Mouse (Mus musculus) monocyte, adult 5-6 weeks (primary cell): ENCODE measurements around the gene Mon1a. TPM values are rescaled to one million over a fixed set of nuclear protein-coding genes. Genes with fewer than 3 reads are reported as not detected.
A peak's percentile ranks its signal among the peaks of the same experiment; 100 is the strongest.

Experiments
- ATAC-seq: fragments of 153-309, 156-312 bp; replicated peaks from 2 replicates; pipeline ENCODE4 v1.8.0; 2017; ENCODE audit warnings: mild to moderate bottlenecking; ENCODE audit not compliant: low TSS enrichment, insufficient number of reproducible peaks, severe bottlenecking, poor library complexity, low FRiP score
- total RNA-seq: library from RNA; stranded (forward); fragments of 200-1000, 200-491, 200-594 nt; gene quantifications from 3 replicates; pipeline ENCODE4 v1.2.3, GENCODE M21; 2017

The Mon1a gene
- total RNA-seq: 13.0 to 22.8 TPM (median 16.4 TPM) in 3 replicates

DNA sequence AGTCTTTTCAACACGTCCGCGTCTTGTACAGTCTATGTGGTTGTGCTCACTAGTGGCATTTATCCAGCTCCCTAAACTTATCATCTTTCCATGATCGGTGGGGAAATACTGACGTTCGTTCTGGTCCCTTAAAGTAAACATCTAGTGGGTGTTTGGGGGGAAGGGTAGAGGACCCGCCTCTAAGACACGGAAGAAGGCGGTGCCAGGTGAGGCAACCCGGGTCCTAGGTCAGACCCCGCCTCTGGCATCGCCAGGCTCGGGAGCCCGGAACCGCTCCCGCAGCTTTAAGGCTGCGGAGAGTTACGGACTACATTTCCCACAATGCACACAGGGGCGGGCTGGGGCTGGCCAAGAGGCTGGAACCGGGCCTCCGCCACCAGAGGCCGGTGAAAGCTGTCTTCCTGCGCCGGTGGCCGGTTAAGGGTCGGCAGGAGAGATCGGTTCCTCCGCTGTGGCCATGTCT, at the start of gene Mon1a:
Gene Mon1a, plus strand, starts transcription at position 348 of the 463 bp plus-strand sequence.
- peak; percentile 96 for ATAC-seq

DNA sequence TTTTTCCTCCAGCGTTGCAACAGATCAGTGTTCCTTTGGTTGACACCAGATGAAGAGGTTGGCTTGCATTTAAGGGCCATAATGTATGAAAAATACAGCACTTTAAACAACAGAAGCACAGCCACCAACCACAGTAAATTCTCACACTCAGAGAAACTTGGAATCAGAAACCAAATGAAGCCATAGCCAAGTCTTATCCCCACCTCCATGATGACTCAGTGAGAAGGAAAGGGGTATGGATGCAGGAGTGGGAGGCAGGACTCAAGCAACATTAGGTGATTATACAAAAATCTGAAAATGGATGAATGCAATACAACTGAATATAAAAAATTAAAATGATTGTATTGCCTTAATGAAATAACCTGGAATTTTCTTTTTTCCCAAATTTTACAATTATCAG, 49.1 kb upstream of the Mon1a start:
- no peak for ATAC-seq

DNA sequence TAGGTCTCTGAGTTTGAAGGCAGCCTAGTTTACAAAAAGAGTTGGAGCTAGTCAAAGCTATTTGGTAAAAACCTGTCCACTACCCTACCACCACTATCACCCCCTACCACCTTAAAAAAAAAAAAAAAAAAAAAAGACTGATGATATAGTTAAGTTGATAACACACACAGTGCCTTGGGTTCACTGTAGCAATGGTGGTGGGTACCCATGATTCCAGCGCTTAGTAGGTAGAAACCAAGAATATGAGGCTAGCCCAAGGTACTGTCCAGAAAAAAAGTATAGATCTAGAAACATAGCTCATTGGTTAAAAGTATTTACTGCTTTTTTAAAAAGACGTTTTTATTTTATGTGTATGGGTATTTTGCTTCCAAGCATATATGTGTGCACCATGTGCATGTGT, 45.2 kb upstream of the Mon1a start:
- no peak for ATAC-seq

- ATAC-seq: no peak
Observed at GRCm38 (mm10) chr9:107848922-107849321, 39.0 kb upstream of the Mon1a start.

- ATAC-seq: no peak
Observed at GRCm38 (mm10) chr9:107858343-107858742, 29.6 kb upstream of the Mon1a start.

GRCm38 (mm10) chr9:107864493-107864892, 23.5 kb upstream of the Mon1a start:
- ATAC-seq: no peak

- ATAC-seq: no peak
Observed at GRCm38 (mm10) chr9:107866081-107866480, 21.9 kb upstream of the Mon1a start.

- ATAC-seq: peak; percentile 98
Observed at GRCm38 (mm10) chr9:107872350-107873098, 15.4 kb upstream of the Mon1a start.

GRCm38 (mm10) chr9:107873137-107873536, 14.8 kb upstream of the Mon1a start, which contains the start of gene Rbm6:
Gene Rbm6 (minus strand): TSS chr9:107873237.
- ATAC-seq: no peak

- no peak for ATAC-seq
Observed at GRCm38 (mm10) chr9:107880411-107880810, 7.5 kb upstream of the Mon1a start.

DNA sequence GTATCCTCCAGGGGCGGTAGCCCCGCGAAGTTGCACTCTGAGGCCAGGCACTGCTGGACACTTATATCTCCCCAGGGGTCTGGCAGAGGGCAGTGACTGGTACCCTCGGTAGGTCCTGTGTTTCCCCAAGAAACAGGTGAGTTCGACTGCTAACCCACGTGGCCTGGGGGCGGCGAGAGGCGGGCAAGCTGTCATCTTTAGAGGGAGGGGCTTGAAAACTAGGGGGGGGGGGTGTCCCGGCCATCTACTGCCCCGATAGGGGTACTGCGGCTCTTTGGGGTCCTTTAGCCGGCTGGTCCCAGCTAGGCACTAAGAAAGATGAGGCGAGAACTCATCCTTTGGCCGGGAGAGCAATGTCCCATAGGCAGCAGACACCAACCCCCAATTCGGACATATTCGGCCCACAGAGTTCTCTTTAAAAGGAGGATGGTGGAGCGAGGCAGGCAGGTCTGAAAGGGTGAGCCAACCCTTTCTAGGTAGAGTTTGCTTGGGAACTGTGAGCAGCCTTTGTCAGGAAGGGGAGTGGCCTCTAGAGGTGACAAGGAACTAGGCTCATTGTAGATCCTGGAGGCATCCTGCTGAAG, 408 bp downstream of the Mon1a start:
- no peak for ATAC-seq

- no peak for ATAC-seq
Observed at GRCm38 (mm10) chr9:107890260-107890659, 2.3 kb downstream of the Mon1a start.

- no peak for ATAC-seq
Observed at GRCm38 (mm10) chr9:107891023-107891422, 3.1 kb downstream of the Mon1a start.

DNA sequence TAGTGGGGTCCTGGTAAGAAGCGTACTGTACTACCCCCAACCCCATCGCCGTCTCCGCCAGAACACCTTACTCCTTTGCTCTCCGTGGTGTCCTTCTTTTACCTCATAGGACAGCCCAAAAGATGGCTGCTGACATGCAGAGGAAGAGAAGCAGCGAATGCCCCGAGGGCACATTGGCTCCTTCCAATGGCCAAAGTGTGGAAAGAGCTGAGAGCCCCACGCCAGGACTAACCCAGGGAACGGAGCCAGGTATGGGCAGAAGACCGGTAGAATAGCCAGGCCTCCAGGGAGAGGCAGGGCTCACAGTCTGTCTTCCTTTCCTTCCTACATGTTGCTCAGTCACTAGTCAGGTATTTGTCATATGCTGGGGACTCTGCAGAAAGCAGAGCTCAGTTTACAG, 10.6 kb downstream of the Mon1a start:
- ATAC-seq: no peak

- no peak for ATAC-seq
Observed at GRCm38 (mm10) chr9:107899855-107900254, 11.9 kb downstream of the Mon1a start.

DNA sequence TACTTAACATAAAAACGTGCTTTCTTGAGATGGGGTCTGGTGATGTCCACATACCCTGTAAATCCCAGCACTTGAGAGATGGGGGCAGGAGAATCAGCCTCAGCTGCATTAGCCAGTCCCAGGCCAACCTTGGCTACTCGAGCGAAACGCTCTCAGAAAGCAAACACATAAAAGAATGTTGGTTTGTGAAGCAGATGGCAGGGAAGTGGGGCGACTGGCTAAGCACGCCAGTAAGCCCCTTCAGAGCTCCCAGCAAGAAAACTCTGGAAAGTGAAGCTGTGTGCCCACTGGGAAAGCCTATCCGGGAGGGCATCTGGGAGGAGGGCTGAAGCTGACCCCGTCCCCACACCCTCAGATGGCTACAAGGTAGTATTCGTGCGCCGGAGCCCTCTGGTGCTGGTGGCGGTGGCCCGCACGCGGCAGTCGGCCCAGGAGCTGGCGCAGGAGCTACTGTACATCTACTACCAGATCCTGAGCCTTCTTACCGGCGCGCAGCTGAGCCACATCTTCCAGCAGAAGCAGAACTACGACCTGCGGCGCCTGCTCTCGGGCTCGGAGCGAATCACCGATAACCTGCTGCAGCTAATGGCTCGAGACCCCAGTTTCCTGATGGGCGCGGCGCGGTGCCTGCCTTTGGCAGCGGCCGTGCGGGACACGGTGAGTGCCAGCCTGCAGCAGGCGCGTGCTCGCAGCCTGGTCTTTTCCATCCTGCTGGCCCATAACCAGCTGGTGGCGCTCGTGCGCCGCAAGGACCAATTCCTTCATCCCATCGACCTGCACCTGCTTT, 13.1 kb downstream of the Mon1a start:
- no peak for ATAC-seq

GRCm38 (mm10) chr9:107901627-107901914, 13.6 kb downstream of the Mon1a start:
- no peak for ATAC-seq

DNA sequence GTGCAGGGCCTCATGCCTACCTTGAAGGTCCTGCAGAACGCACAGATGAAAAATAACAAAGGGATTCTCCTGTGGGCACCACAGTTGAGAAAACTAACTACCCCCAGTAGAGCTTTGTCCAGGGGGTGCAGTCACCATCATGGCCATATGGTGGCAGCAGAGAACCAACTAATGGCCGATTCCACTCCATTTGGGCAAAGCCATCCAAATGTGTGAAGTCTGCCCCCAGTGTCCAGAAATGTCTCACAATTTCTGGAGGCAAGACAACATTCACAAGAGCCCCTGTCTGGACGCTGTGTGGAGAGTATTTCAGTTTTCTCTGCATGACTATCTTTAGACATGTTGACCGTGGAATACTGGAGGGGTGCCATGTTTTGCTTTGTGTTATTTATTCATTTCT, 16.8 kb downstream of the Mon1a start:
- ATAC-seq: peak; percentile 91

GRCm38 (mm10) chr9:107906252-107906966, 18.5 kb downstream of the Mon1a start, which contains the start of gene Mst1r:
Gene Mst1r (plus strand): TSS chr9:107906873.
- no peak for ATAC-seq
